Mouse (Mus musculus): ENCODE data around the gene Ube2l6. TPM values are rescaled to one million over a fixed set of nuclear protein-coding genes. Genes with fewer than 3 reads are reported as not detected.

The Ube2l6 gene
- polyA plus RNA-seq, 1 experiment: 16.2 TPM

DNA sequence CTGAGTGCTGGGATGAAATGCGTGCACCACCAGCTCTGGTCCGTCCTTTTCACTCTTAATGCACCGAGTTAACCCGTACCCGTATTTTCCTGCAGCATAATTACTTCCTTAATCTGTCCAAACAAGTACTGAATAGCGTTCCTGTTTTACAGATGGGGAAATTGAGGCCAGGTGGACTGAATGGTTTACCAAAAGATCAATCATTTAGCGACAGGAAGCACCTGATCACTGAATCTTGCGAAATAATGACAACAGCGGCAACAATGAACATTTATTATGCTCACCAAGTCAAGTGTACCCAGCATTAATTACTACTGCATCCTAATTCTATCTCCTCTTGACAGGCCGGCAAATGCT lies 39.9 kb downstream of the Ube2l6 start, which contains the start of gene Slc43a1:
Gene Slc43a1 (plus strand): TSS at position 258 of the 357 bp plus-strand sequence.
- no peaks in the 10 kb centered on the region for H3K36me3 ChIP-seq (ENCODE audit: control insufficient read depth, insufficient read depth)
- H3K4me3 ChIP-seq (ENCODE audit: insufficient read depth, poor library complexity, severe bottlenecking): peak within 1 kb of the TSS; percentile 29
- H3K79me3 ChIP-seq (ENCODE audit: low read depth): no peaks in the 10 kb centered on the region
- H3K27me3 ChIP-seq (ENCODE audit: control insufficient read depth, insufficient read depth, insufficient read length): no peaks in the 10 kb centered on the region
- TF ChIP-seq CEBPB (IDR thresholded peaks at IDR 0.05; ENCODE audit: low read depth) (no peak), MYOG (IDR thresholded peaks at IDR 0.05; ENCODE audit: control insufficient read depth, extremely low read depth, insufficient read length) (no peak), MAX (IDR thresholded peaks at IDR 0.05) (no peak), CTCF (IDR thresholded peaks at IDR 0.05; ENCODE audit: control insufficient read depth, insufficient read depth, insufficient read length) (no peak), USF1 (IDR thresholded peaks at IDR 0.05; ENCODE audit: low read depth) (no peak), FOSL1 (IDR thresholded peaks at IDR 0.05; ENCODE audit: insufficient read depth, low read length, poor library complexity, severe bottlenecking) (no peak), MYOD1 (IDR thresholded peaks at IDR 0.05; ENCODE audit: control insufficient read depth, insufficient read length, low read depth) (no peak)
- H3ac ChIP-seq (ENCODE audit: control insufficient read depth, insufficient read length, low read depth): peak within 1 kb of the TSS; percentile 85
- no peaks in the 10 kb centered on the region for H3K79me2 ChIP-seq (ENCODE audit: control insufficient read depth, insufficient read depth)

DNA sequence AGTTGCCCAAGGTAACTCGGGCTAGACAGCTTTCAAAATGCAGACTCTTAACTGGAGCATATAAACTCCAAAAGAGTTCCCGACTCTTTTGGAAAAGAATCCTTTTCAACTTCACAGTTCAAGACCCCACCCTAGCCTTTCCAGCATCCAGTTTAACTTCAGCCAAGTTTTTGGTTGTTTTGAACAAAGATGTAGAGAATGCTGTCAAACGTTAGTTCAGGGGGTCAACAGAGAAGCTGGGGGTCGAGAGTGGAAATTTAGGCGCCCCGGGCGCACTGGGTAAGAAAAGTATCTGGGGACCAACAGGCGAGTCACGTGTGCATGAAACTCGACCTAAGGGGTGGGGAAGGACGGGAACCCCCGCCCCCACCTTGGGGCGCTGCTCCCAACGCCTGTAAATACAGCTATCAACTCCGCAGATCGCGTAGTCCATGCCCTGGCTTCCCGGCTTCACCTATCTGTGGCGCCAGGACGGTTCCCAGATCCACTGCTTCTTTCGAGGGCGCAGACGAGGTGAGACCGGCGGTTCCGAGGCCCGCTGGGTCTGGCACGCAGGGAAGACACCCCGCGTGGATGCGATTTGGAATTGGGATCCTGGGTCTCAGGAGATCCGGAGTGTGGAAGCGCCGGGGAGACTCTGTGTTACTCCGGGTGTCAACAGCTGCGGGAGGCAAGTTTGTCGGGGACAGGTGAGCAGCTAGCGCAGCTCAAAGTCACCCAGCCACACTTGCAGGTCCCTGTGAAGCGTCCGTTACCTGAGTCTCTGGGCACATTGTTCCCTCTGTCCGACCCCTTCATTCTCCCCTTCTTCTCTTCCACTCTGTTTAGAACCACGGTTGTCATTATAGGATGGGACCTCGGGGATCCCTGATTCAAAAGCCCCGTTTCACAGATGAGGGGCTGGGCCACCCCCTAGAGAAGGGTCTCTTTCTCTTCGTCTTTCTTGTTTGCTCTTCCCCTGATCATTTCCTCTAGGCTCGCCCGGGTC lies 40.7 kb downstream of the Ube2l6 start:
- no peak for TF ChIP-seq CEBPB (IDR thresholded peaks at IDR 0.05; ENCODE audit: low read depth)
- TF ChIP-seq USF1 (IDR thresholded peaks at IDR 0.05; ENCODE audit: low read depth): peak; percentile 92
- no peak for TF ChIP-seq CTCF (IDR thresholded peaks at IDR 0.05; ENCODE audit: control insufficient read depth, insufficient read depth, insufficient read length)
- Histone ChIP-seq H3K27me3 (ENCODE audit: control insufficient read depth, insufficient read depth, insufficient read length) (no peaks in the 10 kb centered on the region), H3K4me3 (ENCODE audit: insufficient read depth, poor library complexity, severe bottlenecking) (peak overlapping the region; percentile 29), H3K79me3 (ENCODE audit: low read depth) (no peaks in the 10 kb centered on the region), H3ac (ENCODE audit: control insufficient read depth, insufficient read length, low read depth) (peak overlapping the region; percentile 85), H3K79me2 (ENCODE audit: control insufficient read depth, insufficient read depth) (no peaks in the 10 kb centered on the region), H3K36me3 (ENCODE audit: control insufficient read depth, insufficient read depth) (no peaks in the 10 kb centered on the region)

DNA sequence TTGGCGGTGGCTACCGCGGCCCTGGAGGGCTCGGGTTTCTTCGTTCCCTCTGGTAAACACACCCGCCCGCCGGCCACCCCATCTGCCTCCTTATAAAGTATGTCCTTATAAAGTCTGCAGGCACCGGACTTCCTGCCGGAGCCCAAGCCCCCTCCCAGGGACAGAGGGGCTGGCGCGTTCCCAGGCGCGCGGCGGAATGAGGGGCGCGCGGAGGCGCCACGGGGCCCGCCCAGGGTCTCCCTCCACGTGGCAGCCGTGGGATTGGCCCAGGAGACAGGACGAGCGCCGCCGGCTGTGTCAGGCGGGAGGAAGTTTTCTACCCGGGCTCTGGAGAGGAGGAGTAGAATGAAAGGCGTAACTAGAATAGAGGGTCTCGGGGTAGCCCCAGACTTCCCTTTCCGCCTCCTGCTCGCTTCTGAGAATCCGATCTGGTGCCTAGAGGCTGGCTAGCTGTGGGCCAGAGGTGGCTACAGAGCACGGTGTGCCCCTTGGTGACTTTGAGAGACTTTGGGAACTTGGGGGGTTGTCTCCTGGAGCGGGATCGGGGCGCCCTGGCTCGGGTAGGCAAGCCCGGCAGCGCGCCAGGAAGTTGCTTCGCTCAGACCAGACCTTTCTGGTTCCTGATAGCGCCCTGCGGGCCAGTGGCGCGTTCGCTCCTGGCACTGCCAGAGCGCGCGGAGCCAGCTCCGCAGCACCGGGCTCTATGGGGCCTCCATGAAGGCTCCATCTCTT lies 41.6 kb downstream of the Ube2l6 start:
- Histone ChIP-seq H3K79me3 (ENCODE audit: low read depth) (no peaks in the 10 kb centered on the region), H3K4me3 (ENCODE audit: insufficient read depth, poor library complexity, severe bottlenecking) (peak overlapping the region; percentile 29)
- no peak for TF ChIP-seq MYOD1 (IDR thresholded peaks at IDR 0.05; ENCODE audit: control insufficient read depth, insufficient read length, low read depth)
- TF ChIP-seq CEBPB (IDR thresholded peaks at IDR 0.05; ENCODE audit: low read depth): no peak
- no peak for TF ChIP-seq MAX (IDR thresholded peaks at IDR 0.05)
- TF ChIP-seq USF1 (IDR thresholded peaks at IDR 0.05; ENCODE audit: low read depth): no peak
- no peak for TF ChIP-seq FOSL1 (IDR thresholded peaks at IDR 0.05; ENCODE audit: insufficient read depth, low read length, poor library complexity, severe bottlenecking)
- TF ChIP-seq MYOG (IDR thresholded peaks at IDR 0.05; ENCODE audit: control insufficient read depth, extremely low read depth, insufficient read length): no peak
- TF ChIP-seq CTCF (IDR thresholded peaks at IDR 0.05; ENCODE audit: control insufficient read depth, insufficient read depth, insufficient read length): no peak

GRCm38 (mm10) chr2:84840748-84841563 lies 42.3 kb downstream of the Ube2l6 start:
- TF ChIP-seq CEBPB (IDR thresholded peaks at IDR 0.05; ENCODE audit: low read depth) (no peak), MAX (IDR thresholded peaks at IDR 0.05) (no peak), USF1 (IDR thresholded peaks at IDR 0.05; ENCODE audit: low read depth) (no peak), MYOG (IDR thresholded peaks at IDR 0.05; ENCODE audit: control insufficient read depth, extremely low read depth, insufficient read length) (no peak), CTCF (IDR thresholded peaks at IDR 0.05; ENCODE audit: control insufficient read depth, insufficient read depth, insufficient read length) (no peak)
- no peaks in the 10 kb centered on the region for H3K27me3 ChIP-seq (ENCODE audit: control insufficient read depth, insufficient read depth, insufficient read length)
- no peaks in the 10 kb centered on the region for H3K79me3 ChIP-seq (ENCODE audit: low read depth)
- peak overlapping the region; percentile 29 for H3K4me3 ChIP-seq (ENCODE audit: insufficient read depth, poor library complexity, severe bottlenecking)
- H3K79me2 ChIP-seq (ENCODE audit: control insufficient read depth, insufficient read depth): no peaks in the 10 kb centered on the region
- no peaks in the 10 kb centered on the region for H3K36me3 ChIP-seq (ENCODE audit: control insufficient read depth, insufficient read depth)
- H3ac ChIP-seq (ENCODE audit: control insufficient read depth, insufficient read length, low read depth): peak overlapping the region; percentile 60

More for the DNA sequence above, 41.6 kb downstream of the Ube2l6 start:
- Histone ChIP-seq H3ac (ENCODE audit: control insufficient read depth, insufficient read length, low read depth) (peak overlapping the region; percentile 85), H3K27me3 (ENCODE audit: control insufficient read depth, insufficient read depth, insufficient read length) (no peaks in the 10 kb centered on the region), H3K79me2 (ENCODE audit: control insufficient read depth, insufficient read depth) (no peaks in the 10 kb centered on the region), H3K36me3 (ENCODE audit: control insufficient read depth, insufficient read depth) (no peaks in the 10 kb centered on the region)

DNA sequence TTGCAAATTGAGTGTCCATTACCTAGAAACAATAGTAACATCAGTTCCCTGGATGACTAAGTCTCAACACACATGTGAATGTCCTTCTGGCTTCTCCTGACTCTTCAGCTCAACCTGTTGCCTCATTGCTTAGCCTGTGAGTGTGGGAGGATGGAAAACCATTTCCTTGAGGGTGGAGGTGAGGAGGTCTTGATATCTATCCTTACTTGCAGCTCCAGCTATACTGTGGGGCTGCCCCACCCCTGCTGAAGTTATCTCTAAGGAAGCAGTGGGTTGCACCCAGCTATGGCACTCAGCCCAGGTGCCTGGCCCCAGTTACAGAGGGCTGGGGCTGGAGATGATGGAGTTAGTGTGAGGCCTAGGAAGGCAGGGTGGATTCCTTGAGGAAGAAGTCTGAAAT lies 43.3 kb downstream of the Ube2l6 start:
- Histone ChIP-seq H3K27me3 (ENCODE audit: control insufficient read depth, insufficient read depth, insufficient read length) (no peaks in the 10 kb centered on the region), H3ac (ENCODE audit: control insufficient read depth, insufficient read length, low read depth) (no peak overlapping the region), H3K4me3 (ENCODE audit: insufficient read depth, poor library complexity, severe bottlenecking) (no peak overlapping the region), H3K79me2 (ENCODE audit: control insufficient read depth, insufficient read depth) (no peaks in the 10 kb centered on the region), H3K79me3 (ENCODE audit: low read depth) (no peaks in the 10 kb centered on the region), H3K36me3 (ENCODE audit: control insufficient read depth, insufficient read depth) (no peaks in the 10 kb centered on the region)
- TF ChIP-seq MAX (IDR thresholded peaks at IDR 0.05): no peak
- no peak for TF ChIP-seq USF1 (IDR thresholded peaks at IDR 0.05; ENCODE audit: low read depth)
- TF ChIP-seq CTCF (IDR thresholded peaks at IDR 0.05; ENCODE audit: control insufficient read depth, insufficient read depth, insufficient read length): no peak
- no peak for TF ChIP-seq FOSL1 (IDR thresholded peaks at IDR 0.05; ENCODE audit: insufficient read depth, low read length, poor library complexity, severe bottlenecking)
- TF ChIP-seq CEBPB (IDR thresholded peaks at IDR 0.05; ENCODE audit: low read depth): no peak
